Mouse (Mus musculus) G1E (cell line): Measurements from ENCODE around the gene Tmem128. TPM values are rescaled to one million over a fixed set of nuclear protein-coding genes. Genes with fewer than 3 reads are reported as not detected.

Experiments used
- ATAC-seq: 2 replicates; pipeline ENCODE4 v1.8.0; 2016; ENCODE audit warnings: mild to moderate bottlenecking; ENCODE audit not compliant: insufficient number of reproducible peaks, poor library complexity, low FRiP score, severe bottlenecking; ENCODE audit errors: extremely low read depth
- DNase-seq: peaks from one replicate; pipeline ENCODE4 v3.0.0; 2012; ENCODE audit warnings: low spot score
- H3K27me3 ChIP-seq: 2 replicates; pipeline ENCODE4 v1.6.1; 2012; ENCODE audit warnings: mild to moderate bottlenecking, low read length, inconsistent platforms; ENCODE audit not compliant: insufficient read depth
- H3K36me3 ChIP-seq: replicated peaks from 2 replicates; pipeline ENCODE3; 2012; ENCODE audit warnings: mild to moderate bottlenecking, inconsistent platforms
- H3K4me1 ChIP-seq: 2 replicates; pipeline ENCODE4 v1.6.1; 2012; ENCODE audit warnings: low read depth, low read length, inconsistent platforms, mixed read lengths; ENCODE audit not compliant: insufficient read depth
- H3K4me3 ChIP-seq: 2 replicates; pipeline ENCODE4 v1.5.1; 2012; ENCODE audit warnings: low read depth, mild to moderate bottlenecking, inconsistent platforms, low read length, moderate library complexity, mixed read lengths
- H3K9me3 ChIP-seq: replicated peaks from 2 replicates; pipeline ENCODE4 v1.6.1; 2012; ENCODE audit warnings: inconsistent platforms
- CTCF ChIP-seq: IDR thresholded peaks from 2 replicates; pipeline ENCODE4 v1.5.1; 2012; ENCODE audit warnings: low read depth, low read length, inconsistent platforms, mixed read lengths
- GATA1 ChIP-seq: IDR thresholded peaks from 2 replicates; pipeline ENCODE4 v1.6.1; 2012; ENCODE audit warnings: borderline replicate concordance, low read length, inconsistent platforms, mixed read lengths
- GATA2 ChIP-seq: IDR thresholded peaks from 2 replicates; pipeline ENCODE4 v1.6.1; 2012; ENCODE audit warnings: low read depth, low read length, inconsistent platforms, borderline replicate concordance
- POLR2AphosphoS5 ChIP-seq: IDR thresholded peaks from 2 replicates; pipeline ENCODE4 v1.6.1; 2012; ENCODE audit warnings: low read depth, low read length, inconsistent platforms; ENCODE audit not compliant: insufficient replicate concordance
- TAL1 ChIP-seq: conservative IDR thresholded peaks from 2 replicates; pipeline ENCODE4 v1.6.1; 2012; ENCODE audit warnings: low read depth, low read length, inconsistent platforms, mixed read lengths
- polyA plus RNA-seq: library from polyadenylated mRNA; stranded (reverse); fragments of >175 nt; gene quantifications from 2 replicates; pipeline ENCODE4 v1.2.3, GENCODE M21; 2012
- total RNA-seq, 2 experiments: library from RNA; stranded (forward) in 1 of 2; stranded (reverse) in 1 of 2; fragments of 200-1000 nt in 1 of 2; fragments of >200 nt in 1 of 2; fragmentation: Nextera tagmentation in 1 of 2; gene quantifications; 2 replicates each; pipeline ENCODE4 v1.2.3; 2014 to 2017

The Tmem128 gene
- total and polyA plus RNA-seq, 3 experiments: 34.1 to 57.4 (median 34.2) TPM

DNA sequence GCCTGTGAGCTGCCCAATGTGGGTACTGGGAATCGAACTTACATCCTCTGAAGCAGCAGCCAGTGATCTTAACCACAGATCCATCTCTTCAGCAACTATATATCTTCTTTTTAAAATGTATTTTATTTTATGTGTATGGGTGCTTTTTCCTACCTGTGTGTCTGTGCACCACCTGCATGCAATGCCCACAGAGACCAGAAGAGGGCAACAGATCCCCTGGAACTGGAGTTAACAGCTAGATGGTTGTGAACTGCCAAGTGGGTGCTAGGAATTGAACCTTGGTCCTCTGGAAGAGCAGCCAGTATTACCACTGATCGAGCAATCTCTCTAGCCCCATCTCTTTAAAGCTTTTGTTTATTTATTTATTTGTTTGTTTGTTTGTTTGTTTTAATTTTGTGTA lies 23.4 kb upstream of the Tmem128 start:
- Histone ChIP-seq H3K4me1 (no peaks in the 10 kb centered on the region), H3K4me3 (no peak overlapping the region), H3K9me3 (no peaks in the 10 kb centered on the region), H3K27me3 (peaks cover 12% of the 10 kb centered on the region), H3K36me3 (peaks cover 46% of the 10 kb centered on the region)
- DNase-seq (no peak), ATAC-seq (no peak)
- no peak for TF ChIP-seq TAL1
- TF ChIP-seq CTCF: no peak
- TF ChIP-seq GATA1: no peak
- no peak for TF ChIP-seq POLR2AphosphoS5
- TF ChIP-seq GATA2: no peak

GRCm38 (mm10) chr5:38240727-38241472 lies 19.1 kb upstream of the Tmem128 start:
- ATAC-seq: no peak
- peaks cover 6% of the 10 kb centered on the region for H3K36me3 ChIP-seq
- peaks cover 17% of the 10 kb centered on the region for H3K27me3 ChIP-seq
- H3K4me1 ChIP-seq: no peaks in the 10 kb centered on the region
- no peaks in the 10 kb centered on the region for H3K9me3 ChIP-seq
- no peak for DNase-seq
- TF ChIP-seq TAL1: no peak
- TF ChIP-seq POLR2AphosphoS5: no peak
- TF ChIP-seq GATA1: no peak
- TF ChIP-seq CTCF: no peak
- no peak for TF ChIP-seq GATA2
- no peak overlapping the region for H3K4me3 ChIP-seq

GRCm38 (mm10) chr5:38241473-38241834 lies 18.5 kb upstream of the Tmem128 start:
- Histone ChIP-seq H3K9me3 (no peaks in the 10 kb centered on the region), H3K4me3 (no peak overlapping the region), H3K27me3 (peaks cover 17% of the 10 kb centered on the region), H3K36me3 (peaks cover under 1% of the 10 kb centered on the region), H3K4me1 (no peaks in the 10 kb centered on the region)
- no peak for TF ChIP-seq CTCF
- TF ChIP-seq POLR2AphosphoS5: no peak
- TF ChIP-seq TAL1: no peak
- TF ChIP-seq GATA1: no peak
- TF ChIP-seq GATA2: no peak
- ATAC-seq (no peak), DNase-seq (no peak)

DNA sequence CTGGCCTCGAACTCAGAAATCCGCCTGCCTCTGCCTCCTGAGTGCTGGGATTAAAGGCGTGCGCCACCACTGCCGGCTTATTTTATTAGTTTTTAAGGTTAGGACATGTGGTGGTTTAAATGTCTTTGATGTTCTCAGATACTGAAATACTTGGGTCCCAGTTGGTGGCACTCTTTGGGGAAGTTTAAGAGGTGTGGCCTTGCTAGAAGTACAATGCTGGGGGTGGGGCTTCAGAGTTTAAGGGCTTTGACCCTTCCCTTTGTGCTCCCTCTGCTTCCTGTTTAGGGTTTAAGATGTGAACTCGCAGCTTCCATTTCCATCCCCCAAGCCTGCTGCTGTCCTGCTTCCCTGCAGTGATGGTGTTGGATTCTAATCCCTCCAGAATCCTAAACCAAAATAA lies 18.0 kb upstream of the Tmem128 start:
- H3K36me3 ChIP-seq: no peaks in the 10 kb centered on the region
- H3K27me3 ChIP-seq: peaks cover 17% of the 10 kb centered on the region
- DNase-seq: no peak
- no peak for ATAC-seq
- no peaks in the 10 kb centered on the region for H3K4me1 ChIP-seq
- H3K9me3 ChIP-seq: no peaks in the 10 kb centered on the region
- TF ChIP-seq TAL1 (no peak), GATA1 (no peak), CTCF (no peak), POLR2AphosphoS5 (no peak), GATA2 (no peak)
- H3K4me3 ChIP-seq: no peak overlapping the region

DNA sequence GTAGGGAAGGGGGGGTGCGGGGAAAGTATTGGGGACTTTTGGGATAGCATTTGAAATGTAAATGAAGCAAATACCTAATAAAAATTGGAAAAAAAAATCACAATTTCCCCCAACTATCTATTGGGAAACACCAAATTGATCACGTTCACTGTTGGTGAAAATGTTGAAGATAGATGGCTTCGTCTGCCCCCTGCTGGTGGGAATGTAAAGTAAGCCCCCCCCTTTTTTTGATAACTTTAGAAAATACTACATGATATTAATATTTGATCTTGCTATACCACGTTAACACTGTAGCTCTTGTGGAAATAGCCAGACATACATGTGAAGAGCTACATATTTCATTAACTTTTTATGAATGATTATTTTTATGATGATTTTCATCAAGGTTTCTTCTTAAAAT lies 4.8 kb upstream of the Tmem128 start:
- H3K4me3 ChIP-seq: no peak overlapping the region
- H3K4me1 ChIP-seq: peaks cover 7% of the 10 kb centered on the region; the same call in 1 of the 2 replicates
- H3K36me3 ChIP-seq: no peaks in the 10 kb centered on the region
- DNase-seq: peak; percentile 26
- no peak for ATAC-seq
- peaks cover 5% of the 10 kb centered on the region; the same call in 1 of the 2 replicates for H3K27me3 ChIP-seq
- TF ChIP-seq GATA1 (no peak), CTCF (no peak), TAL1 (no peak), POLR2AphosphoS5 (no peak), GATA2 (no peak)
- no peaks in the 10 kb centered on the region for H3K9me3 ChIP-seq

DNA sequence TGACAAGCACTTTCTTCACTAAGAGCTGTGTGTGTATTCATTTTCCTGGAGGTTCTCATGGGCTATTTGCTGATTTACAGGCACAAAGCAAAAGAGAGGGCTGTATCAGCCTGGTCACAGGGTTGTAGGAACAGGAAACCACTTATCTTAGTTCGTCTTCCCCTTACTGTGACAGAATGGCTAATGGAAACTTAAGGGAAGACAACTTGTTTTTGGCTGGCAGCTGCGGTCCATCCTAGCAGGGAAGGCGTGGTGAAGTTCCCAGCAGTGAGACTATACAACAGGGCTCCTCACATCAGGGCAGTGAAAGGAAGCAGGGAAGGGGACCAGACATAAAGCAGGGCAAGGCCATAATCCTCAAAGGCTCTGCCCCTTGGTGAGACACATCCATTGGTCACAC lies 4.3 kb upstream of the Tmem128 start:
- no peak for DNase-seq
- ATAC-seq: no peak
- no peaks in the 10 kb centered on the region for H3K9me3 ChIP-seq
- H3K27me3 ChIP-seq: peaks cover 5% of the 10 kb centered on the region; the same call in 1 of the 2 replicates
- TF ChIP-seq CTCF (no peak), TAL1 (no peak), POLR2AphosphoS5 (no peak), GATA2 (no peak), GATA1 (no peak)
- peaks cover 7% of the 10 kb centered on the region; the same call in 1 of the 2 replicates for H3K4me1 ChIP-seq
- no peaks in the 10 kb centered on the region for H3K36me3 ChIP-seq
- no peak overlapping the region for H3K4me3 ChIP-seq

- no peak for ATAC-seq
- H3K9me3 ChIP-seq: no peaks in the 10 kb centered on the region
- H3K4me1 ChIP-seq: peaks cover 12% of the 10 kb centered on the region; the same call in 1 of the 2 replicates
- no peak for TF ChIP-seq TAL1
- no peak for TF ChIP-seq GATA1
- no peak for TF ChIP-seq CTCF
- no peak for TF ChIP-seq POLR2AphosphoS5
- no peak for TF ChIP-seq GATA2
- peaks cover 3% of the 10 kb centered on the region for H3K36me3 ChIP-seq
- peaks cover 5% of the 10 kb centered on the region; the same call in 1 of the 2 replicates for H3K27me3 ChIP-seq
- no peak for DNase-seq
- H3K4me3 ChIP-seq: no peak overlapping the region
Observed at GRCm38 (mm10) chr5:38256551-38256950, 3.4 kb upstream of the Tmem128 start.
